Mouse (Mus musculus) bone marrow macrophage, adult 2 months (primary cell): Measurements from ENCODE around the gene Magi2. TPM values are rescaled to one million over a fixed set of nuclear protein-coding genes. Genes with fewer than 3 reads are reported as not detected.

Experiments
- H3K27ac ChIP-seq: 2 replicates; pipeline ENCODE4 v1.5.1; 2012; ENCODE audit warnings: low read depth, low read length; ENCODE audit not compliant: insufficient read depth
- H3K4me1 ChIP-seq: 2 replicates; pipeline ENCODE4 v1.6.1; 2012; ENCODE audit warnings: low read length; ENCODE audit not compliant: control insufficient read depth, insufficient read depth
- H3K4me3 ChIP-seq: 2 replicates; pipeline ENCODE4 v1.5.1; 2012; ENCODE audit warnings: mild to moderate bottlenecking, low read length, moderate library complexity; ENCODE audit not compliant: insufficient read depth
- CTCF ChIP-seq: IDR thresholded peaks from 2 replicates; pipeline ENCODE4 v1.5.1; 2012; ENCODE audit warnings: low read depth, mild to moderate bottlenecking, low read length, moderate library complexity
- POLR2A ChIP-seq: IDR thresholded peaks from 2 replicates; pipeline ENCODE4 v1.6.1; 2012; ENCODE audit warnings: mild to moderate bottlenecking, low read depth, low read length, borderline replicate concordance
- polyA plus RNA-seq: library from polyadenylated mRNA; stranded (reverse); fragments of >200 nt; gene quantifications from 2 replicates; pipeline ENCODE4 v1.2.4, GENCODE M21; 2012; ENCODE audit not compliant: missing spikeins, insufficient read depth, insufficient read length

The Magi2 gene
- polyA plus RNA-seq, 1 experiment = 0.46 TPM

DNA sequence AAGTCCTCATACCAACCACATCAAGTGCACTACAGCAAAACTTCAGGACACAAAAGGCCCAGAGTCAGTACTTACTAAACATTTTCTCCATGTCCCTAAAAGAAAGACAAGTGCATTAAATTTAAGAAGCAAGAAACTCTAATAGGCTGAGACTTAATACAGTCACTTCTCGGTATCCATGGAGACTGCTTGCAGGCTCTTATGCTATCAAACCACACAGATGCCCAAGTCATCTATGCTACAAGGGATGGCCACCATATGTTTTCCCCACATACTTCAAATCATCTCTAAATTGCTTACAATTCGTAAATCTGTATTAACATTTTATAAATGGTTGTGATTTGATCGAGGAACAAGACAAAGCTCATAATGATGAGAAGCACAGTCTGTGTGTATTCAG is 1357.9 kb downstream of the Magi2 start:
- Histone ChIP-seq H3K27ac (no peak overlapping the region), H3K4me1 (no peaks in the 10 kb centered on the region), H3K4me3 (no peak overlapping the region)
- no peak for TF ChIP-seq POLR2A
- no peak for TF ChIP-seq CTCF

DNA sequence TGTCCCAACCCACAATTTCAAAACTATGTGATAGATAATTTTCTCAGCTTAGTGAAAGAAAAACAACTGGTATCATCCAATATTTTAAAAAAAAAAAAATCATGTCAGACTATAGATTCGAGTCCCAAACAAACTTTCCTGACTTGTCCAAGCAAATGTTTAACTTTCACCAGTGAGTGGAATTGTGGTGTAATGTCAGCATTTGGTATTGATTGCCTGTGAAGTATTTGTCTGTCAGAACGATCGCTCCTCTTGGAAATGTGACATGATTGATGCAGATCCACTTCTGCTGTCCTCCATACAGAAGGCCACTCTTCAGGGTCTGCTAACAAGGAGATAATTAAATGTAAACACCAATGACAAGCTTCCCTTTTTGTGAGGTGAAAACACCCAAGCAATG is 1362.9 kb downstream of the Magi2 start:
- TF ChIP-seq POLR2A (no peak), CTCF (no peak)
- Histone ChIP-seq H3K27ac (no peak overlapping the region), H3K4me3 (no peak overlapping the region), H3K4me1 (no peaks in the 10 kb centered on the region)

DNA sequence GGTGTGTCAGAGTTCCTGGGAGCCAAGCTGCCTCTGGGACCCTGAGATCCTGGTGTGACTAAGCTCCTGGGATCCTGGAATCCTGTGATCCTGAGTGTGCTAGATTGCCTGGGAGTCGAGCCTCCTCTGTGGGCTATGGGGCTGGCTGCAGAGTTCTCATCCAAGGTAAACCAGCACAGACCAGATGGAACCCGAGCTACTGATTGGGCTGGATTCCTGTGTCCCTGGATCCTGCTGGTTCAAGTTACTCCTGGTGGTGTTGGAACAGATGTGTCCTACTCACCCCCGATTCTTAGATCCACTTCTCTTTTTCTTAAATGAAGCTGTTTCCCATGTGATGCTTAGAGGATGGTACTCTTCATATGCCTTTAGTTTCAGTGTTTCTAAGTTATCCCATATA is 1371.4 kb downstream of the Magi2 start:
- Histone ChIP-seq H3K4me1 (no peaks in the 10 kb centered on the region), H3K4me3 (no peak overlapping the region), H3K27ac (no peak overlapping the region)
- no peak for TF ChIP-seq POLR2A
- no peak for TF ChIP-seq CTCF

DNA sequence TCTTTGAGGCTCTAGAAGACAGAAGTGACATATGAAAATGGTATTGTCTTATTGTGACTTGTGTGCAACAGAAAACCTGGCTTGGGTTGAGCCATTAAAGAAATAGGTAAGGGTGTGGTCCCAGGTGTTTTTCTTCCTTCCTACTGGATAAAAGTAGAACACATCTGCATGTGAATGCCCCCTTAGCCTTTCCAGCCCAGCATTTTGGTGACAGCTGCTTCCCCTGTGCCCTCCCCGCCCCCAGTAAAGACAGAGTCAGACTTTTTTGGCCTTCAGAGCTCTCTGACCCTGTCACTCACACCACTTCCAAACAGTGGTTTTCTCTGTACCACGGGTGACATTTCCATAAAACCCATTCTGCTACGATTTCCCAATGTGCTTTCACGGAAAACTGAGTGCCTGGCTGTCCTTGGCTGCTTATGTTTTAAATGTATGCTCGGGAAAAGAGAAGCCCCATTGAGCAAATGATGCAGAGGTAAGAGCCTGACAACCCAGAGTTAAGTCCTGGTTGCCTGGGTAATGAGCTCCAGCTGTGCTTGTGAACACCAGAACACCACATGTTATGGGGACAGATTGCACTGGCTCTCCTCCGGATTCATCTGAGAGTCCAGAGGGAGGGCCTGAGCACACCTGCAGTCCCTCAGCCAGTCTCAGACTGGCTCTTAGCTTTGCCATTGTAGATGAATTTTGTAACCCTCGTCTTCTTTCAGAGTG is 1377.1 kb downstream of the Magi2 start:
- no peak overlapping the region for H3K27ac ChIP-seq
- H3K4me1 ChIP-seq = no peaks in the 10 kb centered on the region
- H3K4me3 ChIP-seq = no peak overlapping the region
- no peak for TF ChIP-seq CTCF
- TF ChIP-seq POLR2A = no peak

DNA sequence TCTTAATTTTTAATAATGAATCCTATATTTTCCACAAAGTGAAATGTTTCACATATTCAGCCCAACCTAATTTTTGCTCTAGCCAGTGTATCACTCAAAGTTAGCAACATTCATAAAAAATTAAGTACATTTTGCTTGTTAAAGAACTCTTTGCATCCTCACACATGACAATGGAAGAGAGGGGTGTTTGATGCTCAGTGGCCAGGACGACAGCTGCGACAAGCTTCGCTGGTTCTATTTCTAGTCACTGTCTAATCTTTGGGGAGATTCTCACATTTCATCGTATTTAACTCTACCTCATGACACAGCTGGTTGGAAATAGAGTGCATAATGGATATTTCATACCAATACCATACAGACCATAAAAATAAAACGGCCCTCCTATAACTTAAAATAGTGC is 1379.7 kb downstream of the Magi2 start:
- H3K27ac ChIP-seq = no peak overlapping the region

DNA sequence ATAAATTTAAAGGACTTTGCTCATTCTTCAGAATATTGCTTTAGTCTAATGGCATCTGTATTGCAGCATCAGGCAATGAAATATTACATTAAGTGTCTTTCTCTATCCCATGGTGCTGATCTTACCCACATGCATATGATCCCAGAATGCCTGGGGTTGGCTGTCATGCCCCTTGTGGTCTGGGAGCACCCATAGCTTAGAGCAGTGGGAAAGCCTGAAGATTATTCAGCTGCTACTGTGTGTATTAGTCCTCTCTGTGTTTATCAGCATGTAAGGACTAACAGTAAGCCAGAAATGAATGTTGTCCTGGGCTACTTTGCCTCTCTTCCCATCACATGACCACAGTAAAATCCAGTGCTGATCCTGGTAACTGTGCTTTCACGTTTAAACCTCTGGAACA is 1380.7 kb downstream of the Magi2 start:
- no peak overlapping the region for H3K27ac ChIP-seq
- H3K4me3 ChIP-seq = no peak overlapping the region
- no peak for TF ChIP-seq CTCF
- TF ChIP-seq POLR2A = no peak
- peaks cover 5% of the 10 kb centered on the region for H3K4me1 ChIP-seq

More for the DNA sequence above, 1379.7 kb downstream of the Magi2 start:
- no peak for TF ChIP-seq CTCF
- TF ChIP-seq POLR2A = no peak
- Histone ChIP-seq H3K4me3 (no peak overlapping the region), H3K4me1 (no peaks in the 10 kb centered on the region)

DNA sequence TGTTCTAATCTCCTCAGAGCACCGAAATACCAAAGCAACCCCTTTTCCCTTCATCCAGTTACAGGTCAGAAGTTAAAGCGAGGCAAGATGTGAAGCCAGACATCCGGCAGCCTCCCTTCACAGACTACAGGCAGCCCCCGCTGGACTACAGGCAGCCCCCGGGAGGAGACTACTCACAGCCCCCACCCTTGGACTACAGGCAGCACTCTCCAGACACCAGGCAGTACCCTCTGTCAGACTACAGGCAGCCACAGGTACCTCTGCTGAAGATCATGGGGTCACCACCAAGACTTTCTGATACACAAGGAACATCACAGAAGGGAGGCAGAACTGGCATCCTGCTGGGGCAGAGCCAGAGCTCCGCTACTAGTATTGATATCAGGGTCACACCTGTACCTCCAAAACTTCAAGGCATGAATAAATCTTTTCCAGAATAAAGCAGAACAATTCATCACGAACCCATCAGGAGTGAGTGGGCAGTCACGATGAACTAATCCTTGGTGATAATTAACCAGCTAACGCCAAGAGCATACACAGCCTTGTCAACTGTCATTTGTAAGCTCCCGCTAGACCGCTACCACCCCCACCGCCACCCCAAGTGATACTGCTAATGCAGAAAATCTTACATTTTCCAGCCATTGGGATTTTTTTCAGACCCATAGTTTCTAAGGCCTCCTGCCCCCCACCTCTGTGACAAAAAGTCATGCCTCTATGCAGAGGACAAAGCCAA is 1382.5 kb downstream of the Magi2 start:
- no peak overlapping the region for H3K27ac ChIP-seq
- no peak overlapping the region for H3K4me3 ChIP-seq
- TF ChIP-seq CTCF = no peak
- TF ChIP-seq POLR2A = no peak
- H3K4me1 ChIP-seq = peaks cover 7% of the 10 kb centered on the region

DNA sequence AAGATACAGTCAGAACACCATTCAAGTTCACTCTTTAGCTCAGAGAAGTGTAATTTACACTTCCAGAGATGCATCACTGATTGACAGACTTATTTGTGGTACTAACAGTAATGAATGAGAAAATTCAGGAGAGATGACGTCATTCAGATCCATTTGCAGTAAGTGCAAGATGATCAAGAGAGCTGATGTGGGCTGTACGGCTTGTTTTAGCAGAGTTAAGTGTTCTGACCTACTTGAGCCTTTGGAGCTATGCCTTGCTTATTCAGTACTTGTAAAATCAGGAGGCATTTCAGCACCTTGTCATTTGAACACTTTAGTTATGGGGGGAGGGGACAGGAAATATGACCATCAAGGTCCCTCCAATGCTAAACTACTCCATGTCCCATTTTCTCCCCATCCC is 1383.8 kb downstream of the Magi2 start:
- no peak overlapping the region for H3K4me3 ChIP-seq
- H3K4me1 ChIP-seq = peaks cover 14% of the 10 kb centered on the region
- no peak overlapping the region for H3K27ac ChIP-seq
- TF ChIP-seq POLR2A = no peak
- TF ChIP-seq CTCF = no peak

DNA sequence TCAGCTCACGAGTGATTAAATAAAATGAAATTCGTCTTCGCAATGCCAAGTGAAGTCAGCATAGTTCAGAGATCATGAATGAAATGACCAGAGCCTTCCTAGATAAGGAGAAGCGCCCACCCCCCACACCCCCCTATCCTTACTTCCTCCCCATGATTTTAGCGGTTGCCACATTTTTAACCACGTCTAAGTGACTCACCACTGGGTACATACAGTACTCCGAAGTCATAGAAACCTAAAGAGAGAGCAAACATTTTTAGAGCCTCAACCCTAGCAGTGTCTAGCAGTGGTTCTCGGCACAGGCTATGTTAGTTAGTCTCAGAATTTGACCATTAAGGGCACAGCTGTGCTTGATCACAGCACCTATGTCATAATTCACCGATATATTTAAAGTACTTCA is 1385.8 kb downstream of the Magi2 start:
- H3K4me3 ChIP-seq = no peak overlapping the region
- H3K27ac ChIP-seq = no peak overlapping the region
- TF ChIP-seq POLR2A = no peak
- no peak for TF ChIP-seq CTCF
- peaks cover 14% of the 10 kb centered on the region for H3K4me1 ChIP-seq

DNA sequence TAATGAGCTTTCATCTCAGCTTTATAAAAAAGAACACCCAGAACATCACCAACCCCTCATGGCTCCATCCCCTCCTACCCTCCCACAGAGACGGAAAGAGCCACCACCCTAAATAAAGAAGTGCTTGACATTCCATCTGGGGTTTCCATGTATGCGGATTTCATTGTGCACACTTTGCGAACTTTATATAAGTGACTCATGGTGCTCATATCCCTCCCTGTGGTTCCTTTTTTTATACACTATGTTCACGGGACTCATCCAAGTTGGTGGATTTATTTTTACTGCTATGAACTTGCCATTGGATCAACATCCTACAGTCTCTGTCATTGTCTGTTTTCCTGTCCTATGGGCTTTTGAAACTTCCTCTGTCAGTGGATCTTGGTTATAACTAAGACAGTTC is 1388.1 kb downstream of the Magi2 start:
- TF ChIP-seq POLR2A (no peak), CTCF (no peak)
- Histone ChIP-seq H3K4me1 (peaks cover 14% of the 10 kb centered on the region), H3K27ac (no peak overlapping the region), H3K4me3 (no peak overlapping the region)
